Mouse (Mus musculus): ENCODE measurements around the gene Zfp423. TPM values are rescaled to one million over a fixed set of nuclear protein-coding genes. Genes with fewer than 3 reads are reported as not detected.

Gene Zfp423
- total RNA-seq, 2 experiments from 2014 or later: 15.0 to 19.1 TPM

GRCm38 (mm10) chr8:87952298-87952697 lies 7.1 kb downstream of the Zfp423 start:
- DNase-seq (ENCODE audit: low spot score): no peak

GRCm38 (mm10) chr8:87944225-87944934 lies 15.0 kb downstream of the Zfp423 start:
- DNase-seq (ENCODE audit: low spot score): no peak

- DNase-seq (ENCODE audit: low spot score): no peak
Observed at GRCm38 (mm10) chr8:87943651-87944091, 15.7 kb downstream of the Zfp423 start.

GRCm38 (mm10) chr8:87940646-87941045 lies 18.7 kb downstream of the Zfp423 start:
- peak; percentile 74 for DNase-seq (ENCODE audit: low spot score)

GRCm38 (mm10) chr8:87939308-87939936 lies 20.0 kb downstream of the Zfp423 start:
- no peak for DNase-seq (ENCODE audit: low spot score)

GRCm38 (mm10) chr8:87938351-87939232 lies 20.8 kb downstream of the Zfp423 start:
- DNase-seq (ENCODE audit: low spot score): peak; percentile 88

- DNase-seq (ENCODE audit: low spot score): no peak
Observed at GRCm38 (mm10) chr8:87937211-87937610, 22.2 kb downstream of the Zfp423 start.

- no peak for DNase-seq (ENCODE audit: low spot score)
Observed at GRCm38 (mm10) chr8:87935088-87935680, 24.2 kb downstream of the Zfp423 start.

- no peak for DNase-seq (ENCODE audit: low spot score)
Observed at GRCm38 (mm10) chr8:87934175-87934574, 25.2 kb downstream of the Zfp423 start.

- DNase-seq (ENCODE audit: low spot score): no peak
Observed at GRCm38 (mm10) chr8:87933752-87934151, 25.6 kb downstream of the Zfp423 start.

- no peak for DNase-seq (ENCODE audit: low spot score)
Observed at GRCm38 (mm10) chr8:87928857-87929256, 30.5 kb downstream of the Zfp423 start.

GRCm38 (mm10) chr8:87927034-87927830 lies 32.2 kb downstream of the Zfp423 start:
- DNase-seq (ENCODE audit: low spot score): peak; percentile 75

- DNase-seq (ENCODE audit: low spot score): no peak
Observed at GRCm38 (mm10) chr8:87926098-87926890, 33.1 kb downstream of the Zfp423 start.

- no peak for DNase-seq (ENCODE audit: low spot score)
Observed at GRCm38 (mm10) chr8:87922936-87923335, 36.5 kb downstream of the Zfp423 start.

GRCm38 (mm10) chr8:87922446-87922845 lies 36.9 kb downstream of the Zfp423 start:
- DNase-seq (ENCODE audit: low spot score): no peak

- peak; percentile 50 for DNase-seq (ENCODE audit: low spot score)
Observed at GRCm38 (mm10) chr8:87918004-87918403, 41.4 kb downstream of the Zfp423 start.

- peak; percentile 28 for DNase-seq (ENCODE audit: low spot score)
Observed at GRCm38 (mm10) chr8:87915763-87916162, 43.6 kb downstream of the Zfp423 start.

- DNase-seq (ENCODE audit: low spot score): no peak
Observed at GRCm38 (mm10) chr8:87914247-87914967, 45.0 kb downstream of the Zfp423 start.

- no peak for DNase-seq (ENCODE audit: low spot score)
Observed at GRCm38 (mm10) chr8:87908940-87909339, 50.5 kb downstream of the Zfp423 start.
